Mouse (Mus musculus) CH12.LX (cell line): ENCODE measurements at regions not wholly inside any gene's neighbourhood (a gene's known extent, or its start where the extent isn't known, plus 50 kb on each side); places are given as distances from the start of the nearest gene placed in this dataset.

Source experiments
- CHD1 ChIP-seq: IDR thresholded peaks from 2 replicates; pipeline ENCODE4 v1.6.1; 2012; ENCODE audit warnings: low read depth, low read length, improper control_type of control experiment, inconsistent platforms
- CTCF ChIP-seq, 2 experiments: IDR thresholded peaks in 1 of 2; conservative IDR thresholded peaks in 1 of 2; 2 replicates each; pipeline ENCODE4 v1.5.1; 2011 to 2012; ENCODE audit warnings: low read depth in 2 of 2, low read length in 2 of 2, improper control_type of control experiment in 1 of 2, inconsistent platforms in 1 of 2, mild to moderate bottlenecking in 1 of 2, moderate library complexity in 1 of 2
- HCFC1 ChIP-seq: IDR thresholded peaks from 2 replicates; pipeline ENCODE4 v1.6.1; 2012; ENCODE audit warnings: low read depth, mild to moderate bottlenecking, inconsistent platforms, low read length, improper control_type of control experiment
- JUND ChIP-seq: conservative IDR thresholded peaks from 2 replicates; pipeline ENCODE4 v1.6.1; 2011; ENCODE audit warnings: low read depth, low read length, improper control_type of control experiment
- POLR2A ChIP-seq: IDR thresholded peaks from 2 replicates; pipeline ENCODE4 v1.6.1; 2011; ENCODE audit warnings: low read depth, mild to moderate bottlenecking, improper control_type of control experiment, low read length
- RAD21 ChIP-seq: IDR thresholded peaks from 2 replicates; pipeline ENCODE4 v1.6.1; 2011; ENCODE audit warnings: low read depth, mild to moderate bottlenecking, low read length, improper control_type of control experiment, moderate library complexity
- USF1 ChIP-seq: IDR thresholded peaks from 2 replicates; pipeline ENCODE4 v1.6.1; 2014; ENCODE audit warnings: low read depth, mild to moderate bottlenecking, inconsistent platforms, low read length, improper control_type of control experiment
- ZMIZ1 ChIP-seq: IDR thresholded peaks from 2 replicates; pipeline ENCODE4 v1.6.1; 2012; ENCODE audit warnings: low read depth, mild to moderate bottlenecking, inconsistent platforms, low read length, improper control_type of control experiment

GRCm38 (mm10) chr1:193721850-193722249 is 351.8 kb upstream of the Camk1g start:
- no peak for TF ChIP-seq CTCF (conservative IDR thresholded peaks at IDR 0.05 in 1 of 2, IDR thresholded peaks at IDR 0.05 in 1 of 2; ENCODE audit: low read depth in 2 of 2, low read length in 2 of 2)
- no peak for TF ChIP-seq HCFC1
- no peak for TF ChIP-seq CHD1
- no peak for TF ChIP-seq JUND
- no peak for TF ChIP-seq USF1
- no peak for TF ChIP-seq RAD21
- no peak for TF ChIP-seq ZMIZ1
- no peak for TF ChIP-seq POLR2A
